Mouse (Mus musculus) cerebellum, adult 2 months (tissue): Measurements from ENCODE around the gene Sparc. TPM values are rescaled to one million over a fixed set of nuclear protein-coding genes. Genes with fewer than 3 reads are reported as not detected.

ENCODE experiments used
- DNase-seq, 2 experiments: peaks; one replicate each; pipeline ENCODE4 v3.0.0; 2021
- H3K27ac ChIP-seq: fragments of 200-500 bp; 2 replicates; pipeline ENCODE4 v1.5.1; 2012; ENCODE audit warnings: low read length, control low read depth, inconsistent platforms; ENCODE audit not compliant: insufficient read depth
- H3K27me3 ChIP-seq: fragments of 200-500 bp; 2 replicates; pipeline ENCODE4 v1.6.1; 2012; ENCODE audit warnings: inconsistent platforms, mild to moderate bottlenecking, low read length, moderate library complexity; ENCODE audit not compliant: control insufficient read depth, insufficient read depth
- H3K4me1 ChIP-seq: fragments of 200-500 bp; 2 replicates; pipeline ENCODE4 v1.6.1; 2011; ENCODE audit warnings: low read length; ENCODE audit not compliant: control insufficient read depth, insufficient read depth
- H3K4me3 ChIP-seq: fragments of 200-500 bp; replicated peaks from 2 replicates; pipeline ENCODE3; 2011; ENCODE audit warnings: mild to moderate bottlenecking, low read depth, low read length, control low read depth; ENCODE audit not compliant: insufficient read depth
- CTCF ChIP-seq: fragments of 200-500 bp; IDR thresholded peaks from 2 replicates; pipeline ENCODE4 v1.5.1; 2011; ENCODE audit warnings: low read depth, mild to moderate bottlenecking, control low read depth, low read length, moderate library complexity, borderline replicate concordance; ENCODE audit not compliant: insufficient read depth
- POLR2A ChIP-seq: fragments of 200-500 bp; IDR thresholded peaks from 2 replicates; pipeline ENCODE4 v1.6.1; 2011; ENCODE audit warnings: low read length, control low read depth, borderline replicate concordance; ENCODE audit not compliant: insufficient read depth
- WGBS: fragments of 180-500 bp; shearing (Covaris S2); methylation state at CpG from one replicate; pipeline ENCODE4 v1.1.7; 2018; 5-methylcytosine and 5-hydroxymethylcytosine counted together
- polyA plus RNA-seq: library from polyadenylated mRNA; depleted of rRNA; stranded (reverse); fragments of >200 nt; gene quantifications from 2 replicates; pipeline ENCODE4 v1.2.3, GENCODE M21; 2012

The Sparc gene
- polyA plus RNA-seq, 1 experiment, result 1,324 TPM

GRCm38 (mm10) chr11:55413416-55413796 is 9.6 kb downstream of the Sparc start:
- 90% methylated on average over 2 of the region's 2 CpGs for WGBS

GRCm38 (mm10) chr11:55412680-55413415 is 10.1 kb downstream of the Sparc start:
- Histone ChIP-seq H3K4me3 (no peak overlapping the region), H3K27me3 (no peaks in the 10 kb centered on the region), H3K27ac (no peak overlapping the region; the same call in 1 of the 2 replicates), H3K4me1 (no peaks in the 10 kb centered on the region)
- WGBS, result 91% methylated on average over 10 of the region's 10 CpGs
- no peak for DNase-seq
- TF ChIP-seq CTCF (no peak), POLR2A (no peak)

More at GRCm38 (mm10) chr11:55413416-55413796, 9.6 kb downstream of the Sparc start:
- TF ChIP-seq CTCF (no peak), POLR2A (no peak)
- DNase-seq, result no peak
- no peaks in the 10 kb centered on the region; the same call in 1 of the 2 replicates for H3K4me1 ChIP-seq
- H3K27ac ChIP-seq, result no peak overlapping the region; the same call in 1 of the 2 replicates
- H3K4me3 ChIP-seq, result no peak overlapping the region
- H3K27me3 ChIP-seq, result no peaks in the 10 kb centered on the region

- 80% methylated on average over 7 of the region's 7 CpGs for WGBS
- no peak for DNase-seq
- Histone ChIP-seq H3K27ac (no peak overlapping the region), H3K4me3 (no peak overlapping the region), H3K27me3 (no peaks in the 10 kb centered on the region), H3K4me1 (no peaks in the 10 kb centered on the region)
- no peak for TF ChIP-seq CTCF
- no peak for TF ChIP-seq POLR2A
Observed at GRCm38 (mm10) chr11:55412034-55412433, 10.9 kb downstream of the Sparc start.

DNA sequence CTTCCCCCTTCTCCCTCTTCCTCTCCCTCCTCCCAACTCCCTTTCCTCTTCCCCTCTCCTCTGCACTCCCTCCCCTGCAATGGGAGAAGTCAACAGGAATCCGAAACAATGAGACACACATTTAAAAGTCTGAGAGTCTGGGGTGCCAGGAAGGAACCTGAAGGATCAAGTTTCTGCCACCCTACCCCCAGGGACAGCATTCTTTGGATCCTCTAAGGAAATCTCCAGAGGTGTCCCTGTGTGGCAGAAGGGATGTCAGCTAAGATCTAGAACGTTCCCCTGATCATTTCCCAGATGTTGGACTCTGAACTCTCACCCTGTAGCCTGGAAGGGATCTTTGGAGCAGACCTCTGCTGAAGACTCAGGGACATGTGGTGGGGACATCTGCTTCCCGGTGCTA is 12.5 kb downstream of the Sparc start:
- H3K27me3 ChIP-seq, result no peaks in the 10 kb centered on the region

GRCm38 (mm10) chr11:55410005-55410404 is 13.0 kb downstream of the Sparc start:
- Histone ChIP-seq H3K27me3 (no peaks in the 10 kb centered on the region), H3K4me3 (no peak overlapping the region), H3K4me1 (no peaks in the 10 kb centered on the region; the same call in 1 of the 2 replicates), H3K27ac (no peak overlapping the region)
- TF ChIP-seq POLR2A (no peak), CTCF (no peak)
- 93% methylated on average over 3 of the region's 3 CpGs for WGBS
- no peak for DNase-seq

More for the DNA sequence above, 12.5 kb downstream of the Sparc start:
- Histone ChIP-seq H3K27ac (no peak overlapping the region), H3K4me3 (no peak overlapping the region), H3K4me1 (no peaks in the 10 kb centered on the region; the same call in 1 of the 2 replicates)
- DNase-seq, result no peak
- TF ChIP-seq POLR2A (no peak), CTCF (no peak)
- WGBS, result 60% methylated on average over 3 of the region's 3 CpGs

- Histone ChIP-seq H3K4me1 (no peaks in the 10 kb centered on the region; the same call in 1 of the 2 replicates), H3K27ac (no peak overlapping the region), H3K4me3 (no peak overlapping the region), H3K27me3 (no peaks in the 10 kb centered on the region)
- DNase-seq, result no peak
- no peak for TF ChIP-seq POLR2A
- no peak for TF ChIP-seq CTCF
- WGBS, result 88% methylated on average over 4 of the region's 4 CpGs
Observed at GRCm38 (mm10) chr11:55407133-55407532, 15.8 kb downstream of the Sparc start.

DNA sequence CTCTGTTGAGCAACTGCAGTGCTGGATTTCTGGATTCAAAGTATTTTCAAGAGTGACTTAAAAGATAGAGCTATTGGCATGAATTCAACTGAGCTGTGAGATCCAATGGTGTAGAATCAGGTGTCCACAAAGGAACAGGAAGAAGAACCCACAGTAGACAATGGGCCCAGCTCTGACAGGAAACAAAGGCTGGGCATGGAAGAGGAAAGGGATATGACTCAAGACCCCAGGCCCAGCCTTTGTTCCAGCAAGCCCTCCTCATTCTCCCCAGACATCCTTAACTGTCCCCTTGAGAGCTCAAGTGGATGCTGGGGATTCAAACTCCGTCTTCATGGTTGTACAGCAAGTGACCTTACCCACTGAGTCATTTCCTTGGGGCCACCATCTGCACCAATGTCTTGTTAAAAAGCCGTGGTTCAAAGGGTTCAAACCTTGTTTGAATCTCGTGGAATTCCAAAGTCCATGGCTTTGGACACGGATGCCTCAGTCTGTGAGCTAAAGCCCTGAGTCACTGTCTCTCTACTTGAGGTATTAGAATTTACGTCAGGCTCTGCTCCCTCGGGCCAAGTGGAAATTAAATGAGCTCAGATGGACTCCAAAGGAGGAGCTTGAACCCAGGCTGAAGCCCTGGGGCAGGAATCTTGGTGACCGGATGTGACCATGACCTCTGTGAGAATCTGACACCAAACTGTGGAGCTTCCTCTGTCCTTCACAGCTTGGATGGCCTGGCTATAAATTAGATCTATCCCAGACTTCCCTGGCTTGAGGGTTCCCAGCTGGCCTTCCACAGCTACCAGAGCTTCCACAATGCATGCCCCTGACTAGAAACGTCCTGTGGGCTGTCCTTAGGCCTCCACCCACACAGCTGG is 17.1 kb downstream of the Sparc start:
- H3K27me3 ChIP-seq, result no peaks in the 10 kb centered on the region
- no peaks in the 10 kb centered on the region; the same call in 1 of the 2 replicates for H3K4me1 ChIP-seq
- no peak overlapping the region for H3K4me3 ChIP-seq
- 81% methylated on average over 8 of the region's 8 CpGs for WGBS
- H3K27ac ChIP-seq, result no peak overlapping the region
- no peak for TF ChIP-seq POLR2A
- TF ChIP-seq CTCF, result no peak
- no peak for DNase-seq
